Mouse (Mus musculus): Measurements from ENCODE around the gene Toe1. TPM values are rescaled to one million over a fixed set of nuclear protein-coding genes. Genes with fewer than 3 reads are reported as not detected.

Gene Toe1
- polyA plus RNA-seq, 1 experiment, result 44.8 TPM

DNA sequence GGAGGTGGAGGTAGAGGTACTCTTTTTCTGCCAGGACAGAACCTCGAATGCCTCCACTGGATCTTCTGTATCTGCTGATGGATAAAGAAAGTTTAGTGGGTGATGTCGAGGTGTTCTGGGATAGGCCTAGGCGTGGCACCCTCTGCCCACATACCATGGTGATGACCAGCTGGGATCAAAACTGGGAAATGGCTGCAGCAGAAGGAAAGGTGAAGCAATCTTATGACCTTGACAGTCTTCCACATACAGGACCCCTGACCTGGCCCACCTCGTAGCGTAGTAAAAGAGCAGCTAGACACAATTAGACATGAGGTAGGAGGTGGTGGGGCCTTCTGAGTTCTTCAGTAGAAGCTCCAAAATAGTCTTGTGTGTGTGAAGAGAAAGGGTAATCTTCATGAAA lies 43.4 kb downstream of the Toe1 start:
- no peak for DNase-seq
- Histone ChIP-seq H3K27me3 (ENCODE audit: control insufficient read depth, insufficient read depth, low read length) (no peaks in the 10 kb centered on the region), H3K27ac (ENCODE audit: control insufficient read depth, insufficient read depth, low read length) (no peak overlapping the region), H3K4me3 (ENCODE audit: control insufficient read depth, insufficient read depth, low read length) (no peak overlapping the region), H3K36me3 (ENCODE audit: control insufficient read depth, insufficient read depth, low read length) (no peaks in the 10 kb centered on the region), H3K4me1 (replicated peaks; ENCODE audit: control insufficient read depth, insufficient read depth, low read length) (no peaks in the 10 kb centered on the region)
- WGBS, result 95% methylated on average over 5 of the region's 5 CpGs
- TF ChIP-seq POLR2A (IDR thresholded peaks at IDR 0.05; ENCODE audit: control insufficient read depth, extremely low read depth, insufficient read depth, low read length, poor library complexity), result no peak
- TF ChIP-seq CTCF (IDR thresholded peaks at IDR 0.05; ENCODE audit: borderline replicate concordance, control insufficient read depth, extremely low read depth, insufficient read depth, low read length, poor library complexity), result no peak

DNA sequence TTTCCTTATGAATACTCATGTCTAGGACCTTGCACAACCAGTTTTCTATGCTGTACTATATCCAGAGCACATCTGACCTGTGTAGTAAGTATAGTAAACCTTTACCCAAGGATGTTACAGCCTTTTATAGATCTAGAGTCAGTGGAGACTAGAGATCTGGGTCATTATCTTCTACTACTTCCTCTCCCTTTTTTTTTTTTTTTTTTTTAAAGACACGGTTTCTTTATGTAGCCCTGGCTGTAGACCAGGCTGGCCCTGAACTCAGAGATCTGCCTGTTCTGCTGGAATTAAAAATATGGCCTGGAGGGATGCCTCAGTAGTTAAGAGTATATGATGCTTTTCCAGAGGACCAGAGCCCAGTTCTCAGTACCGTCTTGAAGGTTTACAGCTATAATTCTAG lies 45.5 kb downstream of the Toe1 start:
- H3K4me1 ChIP-seq (replicated peaks; ENCODE audit: control insufficient read depth, insufficient read depth, low read length), result no peaks in the 10 kb centered on the region
- H3K36me3 ChIP-seq (ENCODE audit: control insufficient read depth, insufficient read depth, low read length), result no peaks in the 10 kb centered on the region
- no peak for DNase-seq
- no peaks in the 10 kb centered on the region for H3K27me3 ChIP-seq (ENCODE audit: control insufficient read depth, insufficient read depth, low read length)
- no peak overlapping the region for H3K27ac ChIP-seq (ENCODE audit: control insufficient read depth, insufficient read depth, low read length)
- 83% methylated on average over 2 of the region's 2 CpGs for WGBS
- TF ChIP-seq CTCF (IDR thresholded peaks at IDR 0.05; ENCODE audit: borderline replicate concordance, control insufficient read depth, extremely low read depth, insufficient read depth, low read length, poor library complexity) (no peak), POLR2A (IDR thresholded peaks at IDR 0.05; ENCODE audit: control insufficient read depth, extremely low read depth, insufficient read depth, low read length, poor library complexity) (no peak)
- no peak overlapping the region for H3K4me3 ChIP-seq (ENCODE audit: control insufficient read depth, insufficient read depth, low read length)

DNA sequence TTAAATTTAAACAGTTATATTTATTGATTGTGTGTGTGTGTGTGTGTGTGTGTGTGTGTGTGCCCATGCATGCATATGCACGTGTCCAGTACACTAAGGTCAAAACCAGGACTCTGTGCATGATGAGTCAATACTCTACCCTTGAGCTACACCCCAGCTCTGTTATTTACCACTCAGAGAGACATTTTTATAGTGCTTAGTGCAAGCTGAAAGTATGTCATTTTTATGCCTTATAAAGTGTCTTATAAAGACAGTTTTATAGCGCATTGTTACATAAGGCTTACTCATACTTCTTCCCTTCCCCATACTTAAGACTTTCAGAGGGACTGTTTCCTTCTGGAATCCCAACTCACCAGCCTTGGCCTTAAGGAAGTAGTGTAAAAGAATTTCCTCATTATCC lies 57.7 kb downstream of the Toe1 start:
- no peaks in the 10 kb centered on the region for H3K27me3 ChIP-seq (ENCODE audit: control insufficient read depth, insufficient read depth, low read length)
- no peaks in the 10 kb centered on the region for H3K36me3 ChIP-seq (ENCODE audit: control insufficient read depth, insufficient read depth, low read length)
- WGBS, result 97% methylated on average over 2 of the region's 2 CpGs
- no peaks in the 10 kb centered on the region for H3K4me1 ChIP-seq (replicated peaks; ENCODE audit: control insufficient read depth, insufficient read depth, low read length)
- H3K27ac ChIP-seq (ENCODE audit: control insufficient read depth, insufficient read depth, low read length), result no peak overlapping the region
- no peak overlapping the region for H3K4me3 ChIP-seq (ENCODE audit: control insufficient read depth, insufficient read depth, low read length)
- no peak for TF ChIP-seq CTCF (IDR thresholded peaks at IDR 0.05; ENCODE audit: borderline replicate concordance, control insufficient read depth, extremely low read depth, insufficient read depth, low read length, poor library complexity)
- no peak for TF ChIP-seq POLR2A (IDR thresholded peaks at IDR 0.05; ENCODE audit: control insufficient read depth, extremely low read depth, insufficient read depth, low read length, poor library complexity)
- no peak for DNase-seq

Other genes with a start within 250 kb of the Toe1 start
- 76.9 and 81.2 TPM in 2 replicates for gene Gpbp1l1, start 250.0 kb downstream of the Toe1 start, polyA plus RNA-seq (2012; rRNA removed)
- gene Ccdc17, start 211.0 kb downstream of the Toe1 start, polyA plus RNA-seq (2012; rRNA removed), result 7.3 and 9.9 TPM in 2 replicates
- 14.2 and 15.8 TPM in 2 replicates for gene Nasp, start 179.7 kb downstream of the Toe1 start, polyA plus RNA-seq (2012; rRNA removed)
- gene Akr1a1, start 156.0 kb downstream of the Toe1 start, polyA plus RNA-seq (2012; rRNA removed), result 490 and 565 TPM in 2 replicates
- gene Prdx1, start 122.1 kb downstream of the Toe1 start, polyA plus RNA-seq (2012; rRNA removed), result 61.8 and 99.5 TPM in 2 replicates
- 10.5 and 10.8 TPM in 2 replicates for gene Mmachc, start 99.2 kb downstream of the Toe1 start, polyA plus RNA-seq (2012; rRNA removed)
- gene Ccdc163, start 99.1 kb downstream of the Toe1 start, polyA plus RNA-seq (2012; rRNA removed), result 46.0 and 48.2 TPM in 2 replicates
- gene Tesk2, start 86.7 kb downstream of the Toe1 start, polyA plus RNA-seq (2012; rRNA removed), result 4.4 and 5.0 TPM in 2 replicates
- 31.6 and 32.0 TPM in 2 replicates for gene Mutyh, start 83 bp upstream of the Toe1 start, polyA plus RNA-seq (2012; rRNA removed)
- 0.58 and 0.73 TPM in 2 replicates for gene Hpdl, start 14.1 kb upstream of the Toe1 start, polyA plus RNA-seq (2012; rRNA removed)
- gene Zswim5, start 69.7 kb upstream of the Toe1 start, polyA plus RNA-seq (2012; rRNA removed), result 0.20 and 0.22 TPM in 2 replicates
- 88.5 and 100 TPM in 2 replicates for gene Urod, start 186.8 kb upstream of the Toe1 start, polyA plus RNA-seq (2012; rRNA removed)
- gene Hectd3, start 187.7 kb upstream of the Toe1 start, polyA plus RNA-seq (2012; rRNA removed), result 104 and 113 TPM in 2 replicates
- 5.4 and 6.1 TPM in 2 replicates for gene Eif2b3, start 211.8 kb upstream of the Toe1 start, polyA plus RNA-seq (2012; rRNA removed)